Mouse (Mus musculus) kidney, adult 2 months (tissue): ENCODE results near the gene Timm50. TPM values are rescaled to one million over a fixed set of nuclear protein-coding genes. Genes with fewer than 3 reads are reported as not detected.

Experiments
- DNase-seq: peaks from one replicate; pipeline ENCODE4 v3.0.0; 2021
- H3K27ac ChIP-seq: fragments of 200-500 bp; 2 replicates; pipeline ENCODE4 v1.5.1; 2012; ENCODE audit warnings: low read depth, low read length, control low read depth, inconsistent platforms; ENCODE audit not compliant: insufficient read depth
- H3K27me3 ChIP-seq: fragments of 200-500 bp; replicated peaks from 2 replicates; pipeline ENCODE4 v1.6.1; 2012; ENCODE audit warnings: mild to moderate bottlenecking, moderate library complexity, low read length, inconsistent platforms; ENCODE audit not compliant: control insufficient read depth, insufficient read depth
- H3K36me3 ChIP-seq: fragments of 200-500 bp; 2 replicates; pipeline ENCODE4 v1.6.1; 2012; ENCODE audit warnings: mild to moderate bottlenecking, moderate library complexity, low read length, inconsistent platforms; ENCODE audit not compliant: control insufficient read depth, insufficient read depth
- H3K4me1 ChIP-seq: fragments of 200-500 bp; 2 replicates; pipeline ENCODE4 v1.6.1; 2011; ENCODE audit warnings: low read length; ENCODE audit not compliant: control insufficient read depth, insufficient read depth
- H3K4me3 ChIP-seq: fragments of 200-500 bp; 2 replicates; pipeline ENCODE4 v1.5.1; 2011; ENCODE audit warnings: mild to moderate bottlenecking, low read depth, low read length, control low read depth; ENCODE audit not compliant: insufficient read depth
- CTCF ChIP-seq: fragments of 200-500 bp; conservative IDR thresholded peaks from 2 replicates; pipeline ENCODE4 v1.5.1; 2011; ENCODE audit warnings: low read depth, mild to moderate bottlenecking, control low read depth, low read length, moderate library complexity, mixed read lengths; ENCODE audit not compliant: insufficient read depth, insufficient read length
- POLR2A ChIP-seq: fragments of 200-500 bp; IDR thresholded peaks from one replicate; pipeline ENCODE4 v1.6.1; 2011; ENCODE audit warnings: low read depth, low read length, control low read depth
- WGBS: fragments of 180-500 bp; shearing (Covaris S2); methylation state at CpG from one replicate; pipeline ENCODE4 v1.1.7; 2018; 5-methylcytosine and 5-hydroxymethylcytosine counted together
- polyA plus RNA-seq: library from polyadenylated mRNA; depleted of rRNA; stranded (reverse); fragments of >200 nt; gene quantifications from 2 replicates; pipeline ENCODE4 v1.2.3, GENCODE M21; 2012; rRNA removed

Gene Timm50
- 99.0 and 102 TPM in 2 replicates for polyA plus RNA-seq

GRCm38 (mm10) chr7:28311926-28312543 is at the start of gene Timm50:
Gene Timm50 (minus strand): TSS chr7:28312072.
- WGBS = under 1% methylated on average over 45 of the region's 45 CpGs
- H3K4me1 ChIP-seq = peaks cover 4% of the 10 kb centered on the region; the same call in 1 of the 2 replicates
- no peak within 1 kb of the TSS for H3K27ac ChIP-seq

GRCm38 (mm10) chr7:28360291-28360690 is 48.4 kb upstream of the Timm50 start:
- Histone ChIP-seq H3K4me1 (peaks cover 10% of the 10 kb centered on the region), H3K4me3 (no peak overlapping the region), H3K27me3 (no peaks in the 10 kb centered on the region), H3K36me3 (no peaks in the 10 kb centered on the region), H3K27ac (no peak overlapping the region)
- 89% methylated on average over 6 of the region's 6 CpGs for WGBS
- no peak for TF ChIP-seq CTCF
- TF ChIP-seq POLR2A = no peak
- no peak for DNase-seq

More at GRCm38 (mm10) chr7:28311926-28312543, at the start of gene Timm50:
- DNase-seq = peak; percentile 99
- Histone ChIP-seq H3K36me3 (peaks cover 2% of the 10 kb centered on the region; the same call in 1 of the 2 replicates), H3K4me3 (peak within 1 kb of the TSS; percentile 73), H3K27me3 (no peaks in the 10 kb centered on the region)
- TF ChIP-seq CTCF (0 out of 2 replicates have a peak, but pooled peaks have one; percentile 4), POLR2A (peak; percentile 29)

GRCm38 (mm10) chr7:28359854-28360253 is 48.0 kb upstream of the Timm50 start:
- H3K36me3 ChIP-seq = no peaks in the 10 kb centered on the region
- peaks cover 10% of the 10 kb centered on the region for H3K4me1 ChIP-seq
- TF ChIP-seq POLR2A (no peak), CTCF (no peak)
- H3K4me3 ChIP-seq = no peak overlapping the region
- H3K27ac ChIP-seq = no peak overlapping the region
- DNase-seq = no peak
- H3K27me3 ChIP-seq = no peaks in the 10 kb centered on the region
- 86% methylated on average over 10 of the region's 10 CpGs for WGBS

- DNase-seq = no peak
- Histone ChIP-seq H3K4me3 (no peak overlapping the region), H3K36me3 (no peaks in the 10 kb centered on the region), H3K27me3 (no peaks in the 10 kb centered on the region), H3K27ac (0 out of 2 replicates have a peak overlapping the region, but pooled peaks have one; percentile 58), H3K4me1 (peaks cover 10% of the 10 kb centered on the region)
- 75% methylated on average over 7 of the region's 7 CpGs for WGBS
- TF ChIP-seq CTCF = no peak
These were observed 46.6 kb upstream of the Timm50 start for GRCm38 (mm10) chr7:28358431-28358830.

- Histone ChIP-seq H3K4me3 (no peak overlapping the region), H3K27ac (peak overlapping the region; percentile 58), H3K27me3 (no peaks in the 10 kb centered on the region), H3K4me1 (peaks cover 10% of the 10 kb centered on the region), H3K36me3 (no peaks in the 10 kb centered on the region)
- WGBS = 14% methylated on average over 5 of the region's 5 CpGs
- peak; percentile 44 for DNase-seq
- TF ChIP-seq POLR2A = no peak
- no peak for TF ChIP-seq CTCF
These were observed 46.1 kb upstream of the Timm50 start for GRCm38 (mm10) chr7:28357984-28358383.

GRCm38 (mm10) chr7:28356981-28357380 is 45.1 kb upstream of the Timm50 start:
- DNase-seq = peak; percentile 78
- TF ChIP-seq CTCF (no peak), POLR2A (no peak)
- Histone ChIP-seq H3K27ac (peak overlapping the region; percentile 58), H3K27me3 (no peaks in the 10 kb centered on the region), H3K4me3 (no peak overlapping the region), H3K4me1 (peaks cover 10% of the 10 kb centered on the region), H3K36me3 (no peaks in the 10 kb centered on the region)
- WGBS = 11% methylated on average over 5 of the region's 5 CpGs

GRCm38 (mm10) chr7:28355221-28355620 is 43.3 kb upstream of the Timm50 start:
- TF ChIP-seq POLR2A (no peak), CTCF (no peak)
- H3K27ac ChIP-seq = no peak overlapping the region
- no peaks in the 10 kb centered on the region for H3K27me3 ChIP-seq
- 74% methylated on average over 3 of the region's 3 CpGs for WGBS
- DNase-seq = no peak
- H3K36me3 ChIP-seq = no peaks in the 10 kb centered on the region
- peaks cover 13% of the 10 kb centered on the region for H3K4me1 ChIP-seq
- H3K4me3 ChIP-seq = no peak overlapping the region
